ENCODE assay signal across 22 mouse cellular contexts in genomic region chr4:58223499-58223898, GRCm38 (mm10).
"Had no signal": no experiment of that assay in that cellular context is flagged by ENCODE, and none has a peak within 500 bp of the region (broad histone marks: within the 10 kb centered on the region; RNA-seq: fewer than 3 reads in every experiment).

No protein-coding gene starts in this region.

- H3K27ac ChIP-seq: heart, embryonic 13.5 days; heart, embryonic 15.5 days; hindbrain, embryonic 13.5 days; hindbrain, embryonic 15.5 days; hindbrain, postnatal 0 days; limb, embryonic 13.5 days; limb, embryonic 15.5 days; liver, embryonic 12.5 days; liver, embryonic 14.5 days had no signal

- H3K9ac ChIP-seq: forebrain, postnatal 0 days; heart, embryonic 13.5 days; heart, embryonic 15.5 days; hindbrain, embryonic 13.5 days; hindbrain, embryonic 15.5 days; limb, embryonic 13.5 days; limb, embryonic 15.5 days; liver, embryonic 12.5 days; liver, embryonic 14.5 days had no signal

- H3K9me3 ChIP-seq: heart, embryonic 13.5 days; heart, embryonic 15.5 days; hindbrain, embryonic 13.5 days; hindbrain, embryonic 15.5 days; limb, embryonic 13.5 days; limb, embryonic 15.5 days; liver, embryonic 12.5 days had no signal

- ATAC-seq: forebrain, postnatal 0 days; hindbrain, postnatal 0 days; intestine, embryonic 16.5 days; liver, embryonic 12.5 days had no signal

- H3K4me3 ChIP-seq: heart, embryonic 13.5 days; heart, embryonic 15.5 days; hindbrain, embryonic 13.5 days; hindbrain, embryonic 15.5 days; limb, embryonic 13.5 days; limb, embryonic 15.5 days; liver, embryonic 12.5 days had no signal

- DNase-seq: forebrain, postnatal 0 days; gastrocnemius, postnatal 14 days; gastrocnemius, postnatal 36 days; heart, adult 18-20 months; heart, postnatal 14 days; heart, postnatal 36 days; kidney, adult 18-20 months; kidney, postnatal 14 days; layer of hippocampus, adult 9-11 months; layer of hippocampus, postnatal 36 days; left cerebral cortex, postnatal 4 days had no signal

- H3K4me1 ChIP-seq: heart, embryonic 13.5 days; heart, embryonic 15.5 days; hindbrain, embryonic 13.5 days; hindbrain, embryonic 15.5 days; limb, embryonic 13.5 days; limb, embryonic 15.5 days; liver, embryonic 12.5 days had no signal

- H3K36me3 ChIP-seq: heart, embryonic 13.5 days; heart, embryonic 15.5 days; hindbrain, embryonic 13.5 days; hindbrain, embryonic 15.5 days; limb, embryonic 13.5 days; limb, embryonic 15.5 days; liver, embryonic 12.5 days had no signal

- H3K27me3 ChIP-seq: hindbrain, embryonic 13.5 days; hindbrain, embryonic 15.5 days; limb, embryonic 13.5 days; limb, embryonic 15.5 days; liver, embryonic 12.5 days had no signal

- H3K4me2 ChIP-seq: heart, embryonic 11.5 days; heart, embryonic 13.5 days; heart, embryonic 15.5 days; hindbrain, embryonic 13.5 days; hindbrain, embryonic 15.5 days; limb, embryonic 13.5 days; limb, embryonic 15.5 days; liver, embryonic 12.5 days had no signal
